Mouse (Mus musculus) megakaryocyte, adult 5-6 weeks (primary cell): ENCODE measurements around the gene Acot9. TPM values are rescaled to one million over a fixed set of nuclear protein-coding genes. Genes with fewer than 3 reads are reported as not detected.

Experiments
- ATAC-seq: 2 replicates; pipeline ENCODE4 v1.8.0; 2016; ENCODE audit warnings: mild to moderate bottlenecking, inconsistent platforms; ENCODE audit not compliant: poor library complexity, severe bottlenecking
- total RNA-seq, 2 experiments: library from RNA; stranded (forward) in 1 of 2; stranded (reverse) in 1 of 2; fragments of 153-499, 151-499 nt in 1 of 2; fragments of 221-1000, 200-1000 nt in 1 of 2; gene quantifications; 2 replicates each; pipeline versions ENCODE4 v1.2.3 to v1.2.4; 2015 to 2017

The Acot9 gene
- total RNA-seq (2015) (105 and 124 TPM in 2 replicates), total RNA-seq (2017) (109 and 111 TPM in 2 replicates)

GRCm38 (mm10) chrX:155262235-155262914 lies at the start of gene Acot9:
Gene Acot9, plus strand, starts transcription at chrX:155262443.
- peak; percentile 97 for ATAC-seq

- no peak for ATAC-seq
Observed at GRCm38 (mm10) chrX:155214291-155215136, 47.7 kb upstream of the Acot9 start.

- ATAC-seq, result peak; percentile 4
Observed at GRCm38 (mm10) chrX:155215501-155216248, 46.6 kb upstream of the Acot9 start.

- peak; percentile 84 for ATAC-seq
Observed at GRCm38 (mm10) chrX:155216271-155216670, 46.0 kb upstream of the Acot9 start, which contains the start of gene Sat1. Gene Sat1, minus strand, starts transcription at chrX:155216449.

GRCm38 (mm10) chrX:155218277-155218676 lies 44.0 kb upstream of the Acot9 start:
- peak; percentile 19; the same call in 1 of the 2 replicates for ATAC-seq

- ATAC-seq, result no peak
Observed at GRCm38 (mm10) chrX:155256856-155257255, 5.4 kb upstream of the Acot9 start.

- ATAC-seq, result no peak
Observed at GRCm38 (mm10) chrX:155262915-155263252, 641 bp downstream of the Acot9 start.

- ATAC-seq, result peak; percentile 77
Observed at GRCm38 (mm10) chrX:155278483-155278882, 16.2 kb downstream of the Acot9 start.

GRCm38 (mm10) chrX:155280427-155281044 lies 18.3 kb downstream of the Acot9 start:
- ATAC-seq, result peak; percentile 89

- ATAC-seq, result peak; percentile 54; the same call in 1 of the 2 replicates
Observed at GRCm38 (mm10) chrX:155306390-155306789, 44.1 kb downstream of the Acot9 start.

GRCm38 (mm10) chrX:155318005-155318404 lies 55.8 kb downstream of the Acot9 start:
- peak; percentile 77 for ATAC-seq

GRCm38 (mm10) chrX:155337567-155337904 lies 75.3 kb downstream of the Acot9 start:
- no peak for ATAC-seq

- ATAC-seq, result peak; percentile 96
Observed at GRCm38 (mm10) chrX:155337905-155338721, 75.9 kb downstream of the Acot9 start.

GRCm38 (mm10) chrX:155340654-155341053 lies 78.4 kb downstream of the Acot9 start, which contains the start of gene Prdx4:
Gene Prdx4, minus strand, starts transcription at chrX:155340754.
- no peak for ATAC-seq

GRCm38 (mm10) chrX:155346249-155346648 lies 84.0 kb downstream of the Acot9 start:
- peak; percentile 71 for ATAC-seq

Other genes starting within 250 kb of the Acot9 start
- gene Magea5, start 199.3 kb upstream of the Acot9 start, total RNA-seq (2015), result not detected in 2 replicates
- not detected in 2 replicates for gene Magea5, start 199.3 kb upstream of the Acot9 start, total RNA-seq (2017)
- gene Magea1, start 172.7 kb upstream of the Acot9 start, total RNA-seq (2015), result not detected in 2 replicates
- gene Magea1, start 172.7 kb upstream of the Acot9 start, total RNA-seq (2017), result not detected in 2 replicates
- gene Magea2, start 168.8 kb upstream of the Acot9 start, total RNA-seq (2015), result not detected in 2 replicates
- not detected in 2 replicates for gene Magea2, start 168.8 kb upstream of the Acot9 start, total RNA-seq (2017)
- gene Cldn34b2, start 134.0 kb upstream of the Acot9 start, total RNA-seq (2015), result not detected in 2 replicates
- not detected in 2 replicates for gene Cldn34b2, start 134.0 kb upstream of the Acot9 start, total RNA-seq (2017)
- gene Sat1, start 46.0 kb upstream of the Acot9 start, total RNA-seq (2015), result 801 and 834 TPM in 2 replicates
- gene Sat1, start 46.0 kb upstream of the Acot9 start, total RNA-seq (2017), result 703 and 873 TPM in 2 replicates
- 124 and 167 TPM in 2 replicates for gene Prdx4, start 78.3 kb downstream of the Acot9 start, total RNA-seq (2015)
- 122 and 137 TPM in 2 replicates for gene Prdx4, start 78.3 kb downstream of the Acot9 start, total RNA-seq (2017)